Mouse (Mus musculus) kidney, embryonic 14.5 days (tissue): ENCODE measurements around the gene Manf. TPM values are rescaled to one million over a fixed set of nuclear protein-coding genes. Genes with fewer than 3 reads are reported as not detected.

ENCODE experiments used
- ATAC-seq: fragments of 200-750 bp; cut with Nextera tagmentation; 2 replicates; pipeline ENCODE4 v1.8.0; 2017; ENCODE audit warnings: moderate number of reproducible peaks, mild to moderate bottlenecking, moderate TSS enrichment, moderate library complexity; ENCODE audit not compliant: low FRiP score, low TSS enrichment
- H3K27ac ChIP-seq: fragments of 300-500 bp; sonication (generic); 2 replicates; pipeline ENCODE4 v1.5.1; 2014; ENCODE audit warnings: low read depth, mild to moderate bottlenecking, low read length, moderate library complexity, mixed read lengths
- H3K27me3 ChIP-seq: fragments of 300-500 bp; sonication (generic); 2 replicates; pipeline ENCODE4 v1.6.1; 2014; ENCODE audit warnings: mild to moderate bottlenecking, low read length; ENCODE audit not compliant: control insufficient read depth, insufficient read depth
- H3K36me3 ChIP-seq: fragments of 300-500 bp; sonication (generic); 2 replicates; pipeline ENCODE4 v1.6.1; 2014; ENCODE audit warnings: low read length, mixed read lengths; ENCODE audit not compliant: control insufficient read depth, insufficient read depth
- H3K4me1 ChIP-seq: fragments of 300-500 bp; sonication (generic); 2 replicates; pipeline ENCODE4 v1.6.1; 2014; ENCODE audit warnings: low read length, mixed read lengths; ENCODE audit not compliant: control insufficient read depth, insufficient read depth
- H3K4me2 ChIP-seq: fragments of 300-500 bp; sonication (generic); replicated peaks from 2 replicates; pipeline ENCODE4 v1.6.1; 2014; ENCODE audit warnings: low read depth, mild to moderate bottlenecking, low read length
- H3K4me3 ChIP-seq: fragments of 300-500 bp; sonication (generic); 2 replicates; pipeline ENCODE4 v1.5.1; 2014; ENCODE audit warnings: mild to moderate bottlenecking, low read length
- H3K9ac ChIP-seq: fragments of 300-500 bp; sonication (generic); 2 replicates; pipeline ENCODE4 v1.6.1; 2014; ENCODE audit warnings: low read depth, mild to moderate bottlenecking, low read length, moderate library complexity
- H3K9me3 ChIP-seq: fragments of 300-500 bp; sonication (generic); 2 replicates; pipeline ENCODE4 v1.6.1; 2016; ENCODE audit warnings: low read length; ENCODE audit not compliant: control insufficient read depth
- WGBS: fragments of 180-500 bp; shearing (Covaris S2); extraction: QIAGEN DNeasy Blood & Tissue Kit; methylation state at CpG from one replicate; pipeline ENCODE4 v1.1.7; 2014; 5-methylcytosine and 5-hydroxymethylcytosine counted together
- polyA plus RNA-seq: library from polyadenylated mRNA; unstranded; fragments of >200 nt; fragmentation: Nextera tagmentation; extraction: Ambion mirVana; gene quantifications from 2 replicates; pipeline ENCODE4 v1.2.1, GENCODE M21; 2014

Gene Manf
- polyA plus RNA-seq, 1 experiment from 2014 or later: 295 TPM

GRCm38 (mm10) chr9:106903099-106903790 lies 11.5 kb upstream of the Manf start:
- Histone ChIP-seq H3K27me3 (no peaks in the 10 kb centered on the region), H3K9ac (no peak overlapping the region), H3K4me1 (no peaks in the 10 kb centered on the region), H3K9me3 (no peaks in the 10 kb centered on the region), H3K4me3 (no peak overlapping the region), H3K27ac (no peak overlapping the region), H3K36me3 (no peaks in the 10 kb centered on the region), H3K4me2 (no peak overlapping the region)
- no peak for ATAC-seq
- 78% methylated on average over 4 of the region's 4 CpGs for WGBS

- 95% methylated on average over 7 of the region's 7 CpGs for WGBS
These were observed 9.8 kb upstream of the Manf start for GRCm38 (mm10) chr9:106901596-106901995.

GRCm38 (mm10) chr9:106898901-106899300 lies 7.1 kb upstream of the Manf start:
- H3K9me3 ChIP-seq: no peaks in the 10 kb centered on the region
- 58% methylated on average over 1 of the region's 1 CpGs for WGBS
- H3K4me2 ChIP-seq: no peak overlapping the region
- no peak overlapping the region for H3K9ac ChIP-seq
- no peaks in the 10 kb centered on the region for H3K27me3 ChIP-seq
- H3K4me3 ChIP-seq: no peak overlapping the region
- ATAC-seq: no peak
- no peaks in the 10 kb centered on the region for H3K36me3 ChIP-seq
- H3K27ac ChIP-seq: no peak overlapping the region
- H3K4me1 ChIP-seq: no peaks in the 10 kb centered on the region

More at GRCm38 (mm10) chr9:106901596-106901995, 9.8 kb upstream of the Manf start:
- no peak for ATAC-seq
- Histone ChIP-seq H3K4me3 (no peak overlapping the region), H3K4me1 (no peaks in the 10 kb centered on the region), H3K27ac (no peak overlapping the region), H3K27me3 (no peaks in the 10 kb centered on the region), H3K9ac (no peak overlapping the region), H3K36me3 (no peaks in the 10 kb centered on the region), H3K4me2 (no peak overlapping the region), H3K9me3 (no peaks in the 10 kb centered on the region)

- Histone ChIP-seq H3K9ac (no peak overlapping the region), H3K4me1 (peaks cover 12% of the 10 kb centered on the region; the same call in 1 of the 2 replicates), H3K4me3 (no peak overlapping the region), H3K36me3 (peaks cover 23% of the 10 kb centered on the region), H3K4me2 (peak overlapping the region; percentile 68), H3K27ac (no peak overlapping the region), H3K27me3 (no peaks in the 10 kb centered on the region), H3K9me3 (no peaks in the 10 kb centered on the region)
- no peak for ATAC-seq
- 47% methylated on average over 3 of the region's 3 CpGs for WGBS
These were observed 1.5 kb upstream of the Manf start for GRCm38 (mm10) chr9:106893327-106893726.

- no peak for ATAC-seq
- peak overlapping the region; percentile 97 for H3K4me3 ChIP-seq
- peaks cover 30% of the 10 kb centered on the region for H3K36me3 ChIP-seq
- peak overlapping the region; percentile 68 for H3K4me2 ChIP-seq
- H3K27me3 ChIP-seq: no peaks in the 10 kb centered on the region
- peak overlapping the region; percentile 88 for H3K27ac ChIP-seq
- H3K9ac ChIP-seq: peak overlapping the region; percentile 96
- H3K4me1 ChIP-seq: peaks cover 12% of the 10 kb centered on the region; the same call in 1 of the 2 replicates
- no peaks in the 10 kb centered on the region for H3K9me3 ChIP-seq
- WGBS: under 1% methylated on average over 9 of the region's 9 CpGs
These were observed 735 bp upstream of the Manf start for GRCm38 (mm10) chr9:106892552-106892875.

GRCm38 (mm10) chr9:106891341-106891741 lies 438 bp downstream of the Manf start:
- H3K9ac ChIP-seq: peak overlapping the region; percentile 96
- peaks cover 31% of the 10 kb centered on the region for H3K36me3 ChIP-seq
- peaks cover 14% of the 10 kb centered on the region; the same call in 1 of the 2 replicates for H3K4me1 ChIP-seq
- H3K4me3 ChIP-seq: peak overlapping the region; percentile 97
- H3K27me3 ChIP-seq: no peaks in the 10 kb centered on the region
- peak overlapping the region; percentile 72 for H3K4me2 ChIP-seq
- ATAC-seq: no peak
- WGBS: under 1% methylated on average over 17 of the region's 17 CpGs
- H3K27ac ChIP-seq: peak overlapping the region; percentile 88
- H3K9me3 ChIP-seq: no peaks in the 10 kb centered on the region

GRCm38 (mm10) chr9:106890496-106891240 lies 1.1 kb downstream of the Manf start:
- 62% methylated on average over 8 of the region's 8 CpGs for WGBS
- H3K4me1 ChIP-seq: peaks cover 15% of the 10 kb centered on the region; the same call in 1 of the 2 replicates
- H3K27me3 ChIP-seq: no peaks in the 10 kb centered on the region
- peak overlapping the region; percentile 96 for H3K9ac ChIP-seq
- no peaks in the 10 kb centered on the region for H3K9me3 ChIP-seq
- H3K36me3 ChIP-seq: peaks cover 31% of the 10 kb centered on the region
- H3K4me2 ChIP-seq: peak overlapping the region; percentile 72
- H3K4me3 ChIP-seq: peak overlapping the region; percentile 97
- ATAC-seq: no peak
- peak overlapping the region; percentile 88; the same call in 1 of the 2 replicates for H3K27ac ChIP-seq

- 89% methylated on average over 9 of the region's 9 CpGs for WGBS
- Histone ChIP-seq H3K4me1 (peaks cover 28% of the 10 kb centered on the region), H3K27me3 (no peaks in the 10 kb centered on the region), H3K9me3 (no peaks in the 10 kb centered on the region), H3K4me2 (no peak overlapping the region), H3K9ac (no peak overlapping the region), H3K27ac (no peak overlapping the region), H3K4me3 (no peak overlapping the region), H3K36me3 (peaks cover 37% of the 10 kb centered on the region)
- no peak for ATAC-seq
These were observed 2.5 kb downstream of the Manf start for GRCm38 (mm10) chr9:106889321-106889720.

- H3K36me3 ChIP-seq: peaks cover 43% of the 10 kb centered on the region
- H3K27ac ChIP-seq: no peak overlapping the region
- WGBS: 90% methylated on average over 3 of the region's 3 CpGs
- H3K4me2 ChIP-seq: no peak overlapping the region
- H3K4me3 ChIP-seq: no peak overlapping the region
- no peaks in the 10 kb centered on the region for H3K27me3 ChIP-seq
- 0 out of 2 replicates have a peak overlapping the region, but pooled peaks have one; percentile 4 for H3K9ac ChIP-seq
- peaks cover 35% of the 10 kb centered on the region for H3K4me1 ChIP-seq
- no peaks in the 10 kb centered on the region for H3K9me3 ChIP-seq
- no peak for ATAC-seq
These were observed 3.4 kb downstream of the Manf start for GRCm38 (mm10) chr9:106888346-106888745.
